Mouse (Mus musculus) spleen, adult 2 months (tissue): ENCODE data around the gene Sult6b2.

Experiments
- CTCF ChIP-seq: fragments of 200-500 bp; IDR thresholded peaks from 2 replicates; pipeline ENCODE4 v1.5.1; 2011; ENCODE audit warnings: mild to moderate bottlenecking, inconsistent platforms; ENCODE audit not compliant: insufficient read depth, insufficient read length, insufficient replicate concordance; ENCODE audit errors: extremely low read depth
- POLR2A ChIP-seq: fragments of 200-500 bp; IDR thresholded peaks from 2 replicates; pipeline ENCODE4 v1.6.1; 2011; ENCODE audit warnings: low read depth, low read length, inconsistent platforms

DNA sequence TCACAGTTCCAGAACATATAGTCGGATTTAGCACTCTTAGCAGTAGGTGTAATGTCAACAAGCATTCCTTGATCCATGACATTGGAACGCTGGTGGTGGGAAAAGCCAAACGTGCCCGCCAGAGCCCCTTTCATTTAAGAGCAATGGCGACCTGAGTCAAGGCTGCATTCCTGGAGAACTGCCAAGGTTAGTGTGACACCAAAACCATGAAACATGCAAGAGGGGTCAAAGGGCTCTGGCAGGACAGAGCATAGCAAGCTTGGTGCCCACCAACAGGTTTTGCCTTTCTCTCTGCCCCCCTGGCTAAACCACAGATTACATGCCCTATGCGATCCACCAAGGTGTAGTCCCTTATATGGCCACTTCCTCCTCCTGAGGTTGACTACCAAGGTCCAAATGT, 65.7 kb downstream of the Sult6b2 start:
- no peak for TF ChIP-seq CTCF
- TF ChIP-seq POLR2A: no peak
